Mouse (Mus musculus) hindbrain, postnatal 0 days (tissue): ENCODE data around the gene March11. TPM values are rescaled to one million over a fixed set of nuclear protein-coding genes. Genes with fewer than 3 reads are reported as not detected.

ENCODE experiments used
- ATAC-seq: fragments of 200-750 bp; cut with Nextera tagmentation; 2 replicates; pipeline ENCODE4 v1.8.0; 2017; ENCODE audit warnings: mild to moderate bottlenecking, moderate TSS enrichment, moderate library complexity
- DNase-seq: peaks from one replicate; pipeline ENCODE4 v3.0.0-alpha.2; 2015; ENCODE audit warnings: low spot score
- H3K27ac ChIP-seq: fragments of 300-500 bp; sonication (generic); 2 replicates; pipeline ENCODE4 v1.5.1; 2014; ENCODE audit warnings: mild to moderate bottlenecking
- H3K27me3 ChIP-seq: fragments of 300-500 bp; sonication (generic); 2 replicates; pipeline ENCODE4 v1.6.1; 2014; ENCODE audit warnings: low read length, mixed read lengths; ENCODE audit not compliant: insufficient read depth
- H3K36me3 ChIP-seq: fragments of 300-500 bp; sonication (generic); 2 replicates; pipeline ENCODE4 v1.6.1; 2014; ENCODE audit warnings: low read length, mixed read lengths; ENCODE audit not compliant: insufficient read depth
- H3K4me1 ChIP-seq: fragments of 300-500 bp; sonication (generic); 2 replicates; pipeline ENCODE4 v1.6.1; 2014; ENCODE audit warnings: antibody characterized with exemption, low read length, mixed read lengths; ENCODE audit not compliant: insufficient read depth
- H3K4me2 ChIP-seq: fragments of 300-500 bp; sonication (generic); 2 replicates; pipeline ENCODE4 v1.6.1; 2014; ENCODE audit warnings: low read depth, mild to moderate bottlenecking, low read length, moderate library complexity, mixed read lengths
- H3K4me3 ChIP-seq: fragments of 300-500 bp; sonication (generic); 2 replicates; pipeline ENCODE4 v1.5.1; 2014; ENCODE audit warnings: low read length
- H3K9ac ChIP-seq: fragments of 300-500 bp; sonication (generic); replicated peaks from 2 replicates; pipeline ENCODE4 v1.6.1; 2014; ENCODE audit warnings: mild to moderate bottlenecking, low read length, moderate library complexity, mixed read lengths
- H3K9me3 ChIP-seq: fragments of 300-500 bp; sonication (generic); 2 replicates; pipeline ENCODE4 v1.6.1; 2016; ENCODE audit warnings: low read length, mixed read lengths
- CTCF ChIP-seq: IDR thresholded peaks from 2 replicates; pipeline ENCODE4 v1.5.1; 2016; ENCODE audit warnings: antibody characterized with exemption, control low read depth, low read depth
- WGBS: fragments of 180-500 bp; shearing (Covaris S2); extraction: QIAGEN DNeasy Blood & Tissue Kit; methylation state at CpG from one replicate; pipeline ENCODE4 v1.1.7; 2014; 5-methylcytosine and 5-hydroxymethylcytosine counted together
- polyA plus RNA-seq: library from polyadenylated mRNA; unstranded; fragments of >200 nt; fragmentation: Nextera tagmentation; extraction: Ambion mirVana; gene quantifications from 2 replicates; pipeline ENCODE4 v1.2.1, GENCODE M21; 2015
- total RNA-seq: library from RNA; depleted of rRNA; stranded (reverse); fragments of >200 nt; gene quantifications from 2 replicates; pipeline ENCODE4 v1.2.3, GENCODE M21; 2014

March11 gene
- total and polyA plus RNA-seq, 2 experiments from 2014 or later: 8.2 to 8.7 TPM

DNA sequence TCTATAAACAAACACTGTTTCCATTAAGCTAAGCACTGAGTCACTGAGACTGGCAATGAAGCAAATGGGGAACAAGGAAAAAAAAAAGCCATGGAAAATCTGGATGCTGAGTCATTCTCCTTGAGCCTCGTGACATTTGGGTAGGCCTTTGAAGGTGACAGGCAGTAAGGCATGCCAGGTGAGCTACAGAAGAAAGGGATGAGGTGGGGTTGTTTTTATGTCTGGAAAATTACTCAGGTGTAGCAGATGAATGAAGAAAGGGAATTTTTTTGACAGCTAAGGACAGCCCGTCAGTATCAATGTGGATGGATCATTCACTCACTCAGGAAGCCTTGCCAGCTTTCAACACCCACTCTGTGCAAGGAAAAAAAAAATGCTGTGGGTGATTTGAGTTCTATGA is 123.8 kb downstream of the March11 start:
- no peak for DNase-seq

DNA sequence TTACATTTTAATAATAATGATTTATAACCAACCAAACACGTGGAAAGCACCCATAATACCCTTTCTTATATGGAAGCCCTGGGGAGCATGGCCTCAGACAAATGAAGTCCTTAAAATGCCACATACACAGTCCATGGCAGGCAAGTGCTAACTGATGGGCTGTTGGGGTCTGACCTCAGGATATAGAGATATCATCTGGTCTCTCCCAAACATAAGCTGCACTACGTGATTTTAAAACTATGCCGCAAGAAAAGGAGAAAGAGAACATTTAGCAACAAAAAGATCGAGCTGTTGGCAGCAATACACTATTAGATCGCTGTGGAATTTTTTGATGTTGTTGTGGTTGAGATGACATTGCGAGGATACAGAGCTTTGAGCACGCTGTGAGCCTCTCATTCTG is 126.9 kb downstream of the March11 start:
- no peaks in the 10 kb centered on the region for H3K9me3 ChIP-seq
- no peaks in the 10 kb centered on the region for H3K36me3 ChIP-seq
- no peak for TF ChIP-seq CTCF
- H3K4me1 ChIP-seq: no peaks in the 10 kb centered on the region
- H3K9ac ChIP-seq: no peak overlapping the region
- ATAC-seq (no peak), DNase-seq (no peak)
- 89% methylated on average over 7 of the region's 7 CpGs for WGBS
- no peak overlapping the region for H3K27ac ChIP-seq
- H3K4me3 ChIP-seq: no peak overlapping the region
- H3K4me2 ChIP-seq: no peak overlapping the region
- H3K27me3 ChIP-seq: no peaks in the 10 kb centered on the region

More for the DNA sequence above, 123.8 kb downstream of the March11 start:
- WGBS: 75% methylated on average over 2 of the region's 2 CpGs
- Histone ChIP-seq H3K36me3 (no peaks in the 10 kb centered on the region), H3K4me3 (no peak overlapping the region), H3K4me2 (no peak overlapping the region), H3K27me3 (no peaks in the 10 kb centered on the region), H3K9me3 (no peaks in the 10 kb centered on the region), H3K27ac (no peak overlapping the region), H3K9ac (no peak overlapping the region), H3K4me1 (no peaks in the 10 kb centered on the region)
- no peak for ATAC-seq
- TF ChIP-seq CTCF: no peak

DNA sequence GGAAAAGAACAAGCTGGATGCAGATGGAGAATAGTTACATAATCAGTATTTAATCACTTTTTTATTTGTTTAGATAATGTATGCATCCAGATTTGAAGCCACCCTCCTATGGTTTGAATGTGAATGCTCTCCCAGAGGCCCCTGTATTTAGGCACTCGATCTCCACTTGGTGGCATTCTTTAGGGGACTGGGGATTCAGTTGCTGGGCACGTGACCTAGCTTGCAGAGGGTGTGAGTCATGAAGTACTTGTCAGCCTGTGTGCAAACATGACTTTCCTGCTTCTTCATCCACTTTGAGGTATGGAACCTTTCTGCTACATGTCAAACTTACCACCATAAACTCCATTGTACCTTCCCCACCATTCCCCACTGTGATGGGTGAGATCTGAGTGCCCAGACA is 128.3 kb downstream of the March11 start:
- H3K9ac ChIP-seq: no peak overlapping the region
- H3K27ac ChIP-seq: no peak overlapping the region
- ATAC-seq (no peak), DNase-seq (no peak)
- H3K9me3 ChIP-seq: no peaks in the 10 kb centered on the region
- no peaks in the 10 kb centered on the region for H3K4me1 ChIP-seq
- no peaks in the 10 kb centered on the region for H3K36me3 ChIP-seq
- no peaks in the 10 kb centered on the region for H3K27me3 ChIP-seq
- H3K4me3 ChIP-seq: no peak overlapping the region
- WGBS: 73% methylated on average over 2 of the region's 2 CpGs
- H3K4me2 ChIP-seq: no peak overlapping the region
- TF ChIP-seq CTCF: no peak
